ENCODE assay signal across 10 mouse cellular contexts in the genomic region with DNA sequence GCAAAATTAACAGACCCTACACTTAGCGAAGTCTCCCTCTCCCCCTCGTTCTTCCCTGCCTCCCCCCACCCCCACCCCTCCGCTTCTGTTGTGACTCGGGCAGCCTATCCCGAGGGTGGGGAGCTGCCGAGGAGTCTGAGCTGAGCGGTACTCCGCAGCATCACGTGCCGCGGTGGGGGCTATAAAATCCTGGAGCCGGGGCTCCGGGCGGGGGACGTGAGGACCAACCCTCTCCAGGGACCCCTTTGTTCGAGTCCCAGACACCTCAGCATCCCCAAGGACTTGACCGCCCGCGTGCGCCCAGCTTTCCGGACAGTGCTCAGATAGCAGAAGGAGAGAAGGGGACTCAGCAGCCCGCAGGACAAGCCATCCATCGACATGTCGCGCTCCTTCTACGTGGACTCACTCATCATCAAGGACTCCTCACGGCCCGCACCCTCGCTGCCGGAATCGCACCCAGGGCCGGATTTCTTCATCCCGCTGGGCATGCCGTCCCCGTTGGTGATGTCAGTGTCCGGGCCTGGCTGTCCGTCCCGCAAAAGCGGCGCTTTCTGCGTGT. TPM values are rescaled to one million over a fixed set of nuclear protein-coding genes. Genes with fewer than 3 reads are reported as not detected.
DNase-seq lines count a peak whose midpoint lies in the region; ATAC-seq and TF ChIP-seq lines count a peak whose summit lies in the region.
"Had no signal": no experiment of that assay in that cellular context is flagged by ENCODE, and none has a peak within 500 bp of the region (broad histone marks: within the 10 kb centered on the region; RNA-seq: fewer than 3 reads in every experiment).

A gene (plus strand): TSS at position 219 of the 559 bp plus-strand sequence.

- peak within 1 kb of the TSS; percentile 63 for H3K9ac ChIP-seq in forebrain, embryonic 12.5 days
- peak within 1 kb of the TSS; percentile 31; the same call in 1 of the 2 replicates for H3K9ac ChIP-seq in limb, embryonic 13.5 days
- H3K9ac ChIP-seq in stomach, postnatal 0 days (ENCODE audit: low read length), result no peak within 1 kb of the TSS
- H3K9ac ChIP-seq: liver, embryonic 15.5 days had no signal

- H3K4me2 ChIP-seq in forebrain, embryonic 12.5 days, result peak within 1 kb of the TSS; percentile 56
- H3K4me2 ChIP-seq in limb, embryonic 13.5 days (replicated peaks), result peak within 1 kb of the TSS; percentile 62
- H3K4me2 ChIP-seq in stomach, postnatal 0 days (replicated peaks; ENCODE audit: low read depth), result peak within 1 kb of the TSS; percentile 32; the same call in 1 of the 2 replicates
- H3K4me2 ChIP-seq: liver, embryonic 15.5 days had no signal

- peaks cover 93% of the 10 kb centered on the region for H3K27me3 ChIP-seq in forebrain, embryonic 12.5 days
- H3K27me3 ChIP-seq in limb, embryonic 13.5 days, result peaks cover 99% of the 10 kb centered on the region
- peaks cover 41% of the 10 kb centered on the region for H3K27me3 ChIP-seq in stomach, postnatal 0 days (ENCODE audit: control insufficient read depth, insufficient read depth, low read length)

- H3K36me3 ChIP-seq in forebrain, embryonic 12.5 days (replicated peaks), result no peaks in the 10 kb centered on the region
- H3K36me3 ChIP-seq in limb, embryonic 13.5 days, result no peaks in the 10 kb centered on the region
- no peaks in the 10 kb centered on the region for H3K36me3 ChIP-seq in stomach, postnatal 0 days (ENCODE audit: control insufficient read depth, insufficient read depth, low read length)
- H3K36me3 ChIP-seq: liver, embryonic 15.5 days had no signal

- TF ChIP-seq EP300 in stomach, postnatal 0 days (optimal IDR thresholded peaks at IDR 0.05), result no peak

- peaks cover 43% of the 10 kb centered on the region for H3K4me1 ChIP-seq in forebrain, embryonic 12.5 days
- H3K4me1 ChIP-seq in limb, embryonic 13.5 days, result peaks cover 20% of the 10 kb centered on the region
- no peaks in the 10 kb centered on the region for H3K4me1 ChIP-seq in stomach, postnatal 0 days (replicated peaks; ENCODE audit: control insufficient read depth, insufficient read depth)
- H3K4me1 ChIP-seq: liver, embryonic 15.5 days had no signal

- peak; percentile 30 to 32 for DNase-seq in right cerebral cortex, postnatal 10 days (ENCODE audit: low spot score in 2 of 2)
- no peak for DNase-seq in right cerebral cortex, adult 18-20 months
- no peak for DNase-seq in stomach, postnatal 0 days (ENCODE audit: low spot score)
- DNase-seq in left cerebral cortex, postnatal 36 days (ENCODE audit: low spot score in 2 of 2), result no peak
- DNase-seq in layer of hippocampus, postnatal 14 days (ENCODE audit: low spot score in 2 of 2), result no peak
- DNase-seq: adrenal gland, adult 2 months; spleen, adult 18-20 months had no signal

- TF ChIP-seq CTCF in stomach, postnatal 0 days (IDR thresholded peaks at IDR 0.05; ENCODE audit: low read depth), result no peak

- intact Hi-C loops in left cerebral cortex, postnatal 36 days (cut with DNase I), result no loop called here

- H3K27ac ChIP-seq in forebrain, embryonic 12.5 days, result peak within 1 kb of the TSS; percentile 59
- H3K27ac ChIP-seq in limb, embryonic 13.5 days, result no peak within 1 kb of the TSS
- no peak within 1 kb of the TSS for H3K27ac ChIP-seq in stomach, postnatal 0 days (replicated peaks)
- H3K27ac ChIP-seq: liver, embryonic 15.5 days had no signal

- H3K9me3 ChIP-seq in forebrain, embryonic 12.5 days, result no peaks in the 10 kb centered on the region
- H3K9me3 ChIP-seq in limb, embryonic 13.5 days, result no peaks in the 10 kb centered on the region
- H3K9me3 ChIP-seq in stomach, postnatal 0 days (ENCODE audit: control insufficient read depth, low read length), result no peaks in the 10 kb centered on the region
- H3K9me3 ChIP-seq: liver, embryonic 15.5 days had no signal

- under 1% methylated on average over 41 of the region's 41 CpGs for WGBS in forebrain, embryonic 12.5 days
- WGBS in limb, embryonic 13.5 days, result under 1% methylated on average over 39 of the region's 41 CpGs
- under 1% methylated on average over 37 of the region's 41 CpGs for WGBS in stomach, postnatal 0 days

- ATAC-seq in forebrain, embryonic 12.5 days (ENCODE audit: low FRiP score), result peak; percentile 74
- ATAC-seq in limb, embryonic 13.5 days (ENCODE audit: low FRiP score, low read depth), result peak; percentile 28; the same call in 1 of the 2 replicates
- no peak for ATAC-seq in stomach, postnatal 0 days (ENCODE audit: low FRiP score, low TSS enrichment)

- H3K4me3 ChIP-seq in forebrain, embryonic 12.5 days (replicated peaks), result peak within 1 kb of the TSS; percentile 52
- H3K4me3 ChIP-seq in limb, embryonic 13.5 days, result peak within 1 kb of the TSS; percentile 36
- peak within 1 kb of the TSS; percentile 15; the same call in 1 of the 2 replicates for H3K4me3 ChIP-seq in stomach, postnatal 0 days (ENCODE audit: low read depth, low read length)
- H3K4me3 ChIP-seq: liver, embryonic 15.5 days had no signal

RNA-seq across cellular contexts. Expression of the gene that starts here (rescaled TPM):
- 17.9 and 31.3 TPM in 2 replicates for polyA plus RNA-seq in forebrain, embryonic 12.5 days (2016; fragmentation: Nextera tagmentation; extraction: Ambion mirVana)
- not detected in 2 replicates for polyA plus RNA-seq in limb, embryonic 13.5 days (2015; fragmentation: Nextera tagmentation; extraction: Ambion mirVana)
- not detected in 2 replicates for polyA plus RNA-seq in stomach, postnatal 0 days (2015; fragmentation: Nextera tagmentation; extraction: Ambion mirVana)
- under 1 TPM in 1 of 2 experiments, not detected in 1; 0.39 TPM for total RNA-seq in left cerebral cortex, postnatal 36 days (2021)
- under 1 TPM in 1 of 2 experiments, not detected in 1; 0.39 TPM for total RNA-seq in layer of hippocampus, postnatal 14 days (2021)
- total RNA-seq: adrenal gland, adult 2 months had no signal
- polyA plus RNA-seq: adrenal gland, adult 2 months; liver, embryonic 15.5 days had no signal

Comparison
In these comparisons a context has a peak if more than half of its experiments do, and no peak if none do; other contexts are left out.
1. RNA of the gene that starts here (polyA plus RNA-seq): 17.9 to 31.3 TPM in forebrain, embryonic 12.5 days; not detected in limb, embryonic 13.5 days and not detected in stomach, postnatal 0 days; every median in the first group is over 10 times any median in the second.
2. DNase-seq: peak in right cerebral cortex, postnatal 10 days (2 of 2); none in right cerebral cortex, adult 18-20 months (single experiment), stomach, postnatal 0 days (single experiment), left cerebral cortex, postnatal 36 days (0 of 2) and layer of hippocampus, postnatal 14 days (0 of 2).
3. Peak in ATAC-seq, H3K4me3 ChIP-seq, H3K9ac ChIP-seq and H3K4me2 ChIP-seq in limb, embryonic 13.5 days; RNA of the gene not detected or under 1 TPM.
4. Peak in every context shown above with its lines, with median percentiles within 50 percentile points of each other: H3K4me2 ChIP-seq and H3K4me3 ChIP-seq.